Mouse (Mus musculus) limb, embryonic 14.5 days (tissue): Measurements from ENCODE around the gene Smarca4. TPM values are rescaled to one million over a fixed set of nuclear protein-coding genes. Genes with fewer than 3 reads are reported as not detected.
A peak's percentile ranks its signal among the peaks of the same experiment; 100 is the strongest.

ENCODE experiments used
- ATAC-seq: fragments of 200-750 bp; cut with Nextera tagmentation; 2 replicates; pipeline ENCODE4 v1.8.0; 2017; ENCODE audit warnings: low read depth, moderate number of reproducible peaks, moderate TSS enrichment; ENCODE audit not compliant: low FRiP score
- DNase-seq: peaks from one replicate; pipeline ENCODE4 v3.0.0-alpha.2; 2015; ENCODE audit warnings: low spot score
- H3K27ac ChIP-seq: fragments of 300-500 bp; sonication (generic); replicated peaks from 2 replicates; pipeline ENCODE4 v1.5.1; 2014; ENCODE audit warnings: low read depth, mild to moderate bottlenecking, low read length, moderate library complexity, mixed read lengths
- H3K27me3 ChIP-seq: fragments of 300-500 bp; sonication (generic); 2 replicates; pipeline ENCODE4 v1.6.1; 2014; ENCODE audit warnings: low read length, mixed read lengths; ENCODE audit not compliant: control insufficient read depth, insufficient read depth
- H3K36me3 ChIP-seq: fragments of 300-500 bp; sonication (generic); 2 replicates; pipeline ENCODE4 v1.6.1; 2014; ENCODE audit warnings: mild to moderate bottlenecking, low read length, moderate library complexity, mixed read lengths; ENCODE audit not compliant: control insufficient read depth, insufficient read depth
- H3K4me1 ChIP-seq: fragments of 300-500 bp; sonication (generic); 2 replicates; pipeline ENCODE4 v1.6.1; 2014; ENCODE audit warnings: antibody characterized with exemption, low read length, mixed read lengths; ENCODE audit not compliant: control insufficient read depth, insufficient read depth
- H3K4me2 ChIP-seq: fragments of 300-500 bp; sonication (generic); replicated peaks from 2 replicates; pipeline ENCODE4 v1.6.1; 2014; ENCODE audit warnings: low read depth, mild to moderate bottlenecking, low read length, moderate library complexity; ENCODE audit not compliant: severe bottlenecking
- H3K4me3 ChIP-seq: fragments of 300-500 bp; sonication (generic); replicated peaks from 2 replicates; pipeline ENCODE4 v1.5.1; 2014; ENCODE audit warnings: low read length
- H3K9ac ChIP-seq: fragments of 300-500 bp; sonication (generic); 2 replicates; pipeline ENCODE4 v1.6.1; 2014; ENCODE audit warnings: mild to moderate bottlenecking, low read depth, low read length, moderate library complexity; ENCODE audit not compliant: severe bottlenecking
- H3K9me3 ChIP-seq: fragments of 300-500 bp; sonication (generic); 2 replicates; pipeline ENCODE4 v1.6.1; 2016; ENCODE audit warnings: low read length; ENCODE audit not compliant: control insufficient read depth
- POLR2A ChIP-seq: fragments of 200-500 bp; IDR thresholded peaks from 2 replicates; pipeline ENCODE4 v1.8.0; 2012; ENCODE audit warnings: inconsistent platforms, mild to moderate bottlenecking, moderate library complexity, borderline replicate concordance; ENCODE audit not compliant: insufficient read depth, insufficient read length; ENCODE audit errors: extremely low read depth
- WGBS: fragments of 180-500 bp; shearing (Covaris S2); extraction: QIAGEN DNeasy Blood & Tissue Kit; methylation state at CpG from one replicate; pipeline ENCODE4 v1.1.7; 2014; 5-methylcytosine and 5-hydroxymethylcytosine counted together
- polyA plus RNA-seq, 2 experiments: library from polyadenylated mRNA; depleted of rRNA in 1 of 2; stranded (reverse) in 1 of 2; unstranded in 1 of 2; fragments of >200 nt; fragmentation: Nextera tagmentation in 1 of 2; extraction: Ambion mirVana in 1 of 2; gene quantifications; 2 replicates each; pipeline versions ENCODE4 v1.2.1 to v1.2.3; 2012 to 2014

Smarca4 gene
- polyA plus RNA-seq, 2 experiments: 81.1 to 94.4 TPM

- Histone ChIP-seq H3K36me3 (peaks cover 71% of the 10 kb centered on the region), H3K4me1 (peaks cover 7% of the 10 kb centered on the region; the same call in 1 of the 2 replicates), H3K4me3 (no peak overlapping the region), H3K9ac (no peak overlapping the region), H3K27ac (no peak overlapping the region), H3K4me2 (no peak overlapping the region), H3K27me3 (no peaks in the 10 kb centered on the region), H3K9me3 (no peaks in the 10 kb centered on the region)
- no peak for ATAC-seq
- DNase-seq: no peak
- no peak for TF ChIP-seq POLR2A
- WGBS: 89% methylated on average over 8 of the region's 8 CpGs
Observed at GRCm38 (mm10) chr9:21588350-21588749, 27.6 kb upstream of the Smarca4 start.

GRCm38 (mm10) chr9:21589538-21589937 lies 26.4 kb upstream of the Smarca4 start:
- Histone ChIP-seq H3K4me2 (no peak overlapping the region), H3K9me3 (no peaks in the 10 kb centered on the region), H3K9ac (no peak overlapping the region), H3K27ac (no peak overlapping the region), H3K4me1 (peaks cover 15% of the 10 kb centered on the region; the same call in 1 of the 2 replicates), H3K27me3 (no peaks in the 10 kb centered on the region), H3K4me3 (no peak overlapping the region), H3K36me3 (peaks cover 63% of the 10 kb centered on the region)
- no peak for DNase-seq
- 94% methylated on average over 5 of the region's 5 CpGs for WGBS
- ATAC-seq: no peak
- TF ChIP-seq POLR2A: no peak

- Histone ChIP-seq H3K27me3 (no peaks in the 10 kb centered on the region), H3K4me3 (no peak overlapping the region; the same call in 1 of the 2 replicates), H3K4me2 (peak overlapping the region; percentile 84; the same call in 1 of the 2 replicates), H3K36me3 (peaks cover 63% of the 10 kb centered on the region), H3K9ac (peak overlapping the region; percentile 57; the same call in 1 of the 2 replicates), H3K9me3 (no peaks in the 10 kb centered on the region), H3K27ac (no peak overlapping the region), H3K4me1 (peaks cover 15% of the 10 kb centered on the region; the same call in 1 of the 2 replicates)
- WGBS: 86% methylated on average over 6 of the region's 6 CpGs
- ATAC-seq: no peak
- TF ChIP-seq POLR2A: no peak
- DNase-seq: no peak
Observed at GRCm38 (mm10) chr9:21591127-21591830, 24.7 kb upstream of the Smarca4 start.

DNA sequence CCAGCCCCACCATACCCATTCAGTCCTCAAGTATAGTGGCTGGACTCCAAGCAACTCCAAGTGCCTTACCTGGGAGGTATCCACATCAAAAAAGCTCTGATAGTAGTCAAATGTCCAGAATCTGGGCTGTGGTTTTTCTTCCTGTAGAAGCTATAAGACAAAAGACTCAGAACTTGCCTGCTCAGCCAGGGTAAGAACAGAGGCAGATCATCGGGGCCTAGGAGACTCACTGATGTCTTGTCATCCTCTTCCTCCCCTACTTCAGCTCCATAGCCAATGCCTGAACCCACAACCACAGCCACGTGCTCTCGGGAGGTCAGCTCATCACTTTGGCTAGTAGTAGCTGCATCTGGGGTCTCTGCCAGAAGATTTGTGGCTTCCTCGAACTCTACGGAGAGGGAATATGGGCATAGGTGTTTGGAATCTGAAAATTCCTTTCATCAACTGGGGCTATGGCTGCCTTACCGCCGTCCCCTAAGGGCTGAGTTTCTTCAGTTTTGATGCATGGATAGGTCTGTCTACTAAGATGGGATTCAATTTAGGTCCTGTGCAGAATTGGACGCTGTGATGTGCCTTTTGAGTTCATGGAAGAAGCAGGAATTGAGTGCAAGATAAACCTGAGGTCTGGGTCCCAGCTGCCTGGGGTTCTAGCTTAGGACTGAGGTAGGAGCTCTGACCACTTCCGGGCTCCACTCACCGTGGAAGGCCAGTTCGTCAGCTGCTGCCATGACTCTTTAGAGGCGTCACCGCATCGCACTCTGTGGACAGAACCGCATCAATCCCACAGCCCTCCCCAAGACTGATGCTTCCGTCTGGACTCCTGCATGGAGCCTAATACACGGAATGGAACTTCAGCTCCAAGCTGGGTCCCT lies 23.9 kb upstream of the Smarca4 start:
- H3K4me2 ChIP-seq: peak overlapping the region; percentile 84
- ATAC-seq: peak; percentile 60
- no peaks in the 10 kb centered on the region for H3K27me3 ChIP-seq
- H3K9ac ChIP-seq: peak overlapping the region; percentile 57
- H3K27ac ChIP-seq: 0 out of 2 replicates have a peak overlapping the region, but pooled peaks have one; percentile 15
- WGBS: 19% methylated on average over 17 of the region's 17 CpGs
- H3K36me3 ChIP-seq: peaks cover 61% of the 10 kb centered on the region
- H3K4me1 ChIP-seq: peaks cover 15% of the 10 kb centered on the region; the same call in 1 of the 2 replicates
- H3K9me3 ChIP-seq: no peaks in the 10 kb centered on the region
- TF ChIP-seq POLR2A: no peak; the same call in 1 of the 2 replicates
- peak overlapping the region; percentile 90 for H3K4me3 ChIP-seq
- DNase-seq: no peak

DNA sequence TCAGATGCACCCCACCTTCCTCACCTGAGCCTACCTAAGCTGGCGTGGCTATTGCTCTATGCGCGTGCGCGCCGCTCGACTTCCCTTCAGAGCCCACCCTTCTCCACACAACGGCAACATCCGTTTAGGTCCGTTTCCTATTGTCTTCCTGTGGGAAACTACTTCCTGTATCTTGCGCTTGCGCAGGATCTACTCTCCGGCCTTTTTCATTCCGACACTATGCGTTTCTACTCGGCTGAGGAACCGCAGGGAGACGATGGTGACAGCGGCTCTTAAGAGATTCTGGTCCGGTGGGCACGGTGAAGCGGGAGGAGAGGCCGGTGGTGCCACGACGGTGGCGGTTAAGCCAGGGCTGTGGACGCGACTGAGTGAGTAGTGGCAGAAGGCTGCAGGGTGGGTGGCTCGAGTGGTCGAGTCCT lies 23.3 kb upstream of the Smarca4 start, which contains the start of the genes Timm29 and Yipf2:
Gene Timm29, plus strand, starts transcription at position 20 of the 419 bp plus-strand sequence.
Gene Yipf2, minus strand, starts transcription at position 126 of the 419 bp plus-strand sequence.
- H3K4me2 ChIP-seq: peak within 1 kb of the TSS; percentile 84
- peaks cover 15% of the 10 kb centered on the region; the same call in 1 of the 2 replicates for H3K4me1 ChIP-seq
- H3K27ac ChIP-seq: peak within 1 kb of the TSS; percentile 71
- peak within 1 kb of the TSS; percentile 90 for H3K4me3 ChIP-seq
- peak within 1 kb of the TSS; percentile 88 for H3K9ac ChIP-seq
- H3K36me3 ChIP-seq: peaks cover 55% of the 10 kb centered on the region
- H3K9me3 ChIP-seq: no peaks in the 10 kb centered on the region
- H3K27me3 ChIP-seq: no peaks in the 10 kb centered on the region
- DNase-seq (peak; percentile 98), ATAC-seq (peak; percentile 90)
- under 1% methylated on average over 30 of the region's 30 CpGs for WGBS
- no peak for TF ChIP-seq POLR2A
